Mouse (Mus musculus) thymus, postnatal 36 days (tissue): Measurements from ENCODE around the gene Ttc25.
"Not testable (repeated sequence)": the region's sequence is repeated elsewhere in the genome, so short reads cannot be mapped to it uniquely, and the experiment has no call there.

Experiments
- DNase-seq, 2 experiments: peaks; one replicate each; pipeline ENCODE4 v3.0.0; 2022; ENCODE audit warnings: mixed read lengths in 2 of 2

Ttc25 gene

DNA sequence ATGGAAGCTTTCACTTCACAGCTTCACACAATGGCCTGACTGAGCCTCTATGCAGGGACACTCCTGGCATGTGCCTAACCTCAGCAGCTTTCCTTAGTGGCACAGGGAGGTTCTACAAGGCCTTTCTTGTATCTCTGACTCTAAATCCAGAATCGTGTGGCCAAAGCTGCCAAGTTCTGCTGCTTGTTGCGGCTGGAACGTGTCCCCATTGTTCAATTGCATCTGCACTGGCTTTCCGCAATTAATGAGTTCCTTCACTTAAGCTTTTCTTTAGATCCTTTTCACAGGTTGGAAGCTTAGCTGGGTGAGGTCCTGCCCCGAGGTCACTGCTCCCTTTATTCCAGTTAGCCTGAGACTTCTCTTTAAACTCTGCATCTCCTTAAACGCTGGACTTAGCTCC, 11.5 kb upstream of the Ttc25 start:
- DNase-seq: no peak

- not testable (repeated sequence) for DNase-seq
Observed at GRCm38 (mm10) chr11:100534411-100534810, 11.0 kb upstream of the Ttc25 start.

DNA sequence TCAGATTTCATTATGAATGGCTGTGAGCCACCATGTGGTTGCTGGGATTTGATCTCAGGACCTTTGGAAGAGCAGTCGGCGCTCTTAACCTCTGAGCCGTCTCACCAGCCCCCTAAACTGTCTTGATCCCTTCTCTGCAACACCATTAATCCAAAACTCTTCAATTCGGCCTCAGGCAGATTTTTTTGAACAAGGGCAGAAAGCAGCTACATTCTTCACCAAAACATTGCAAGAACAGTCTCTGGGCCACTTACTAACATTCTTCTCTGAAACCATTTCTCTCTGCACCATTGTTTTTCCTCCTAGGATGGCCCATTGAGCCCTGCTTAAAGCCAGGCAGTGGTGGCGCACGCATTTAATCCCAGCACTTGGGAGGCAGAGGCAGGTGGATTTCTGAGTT, 10.6 kb upstream of the Ttc25 start:
- not testable (repeated sequence) for DNase-seq

DNA sequence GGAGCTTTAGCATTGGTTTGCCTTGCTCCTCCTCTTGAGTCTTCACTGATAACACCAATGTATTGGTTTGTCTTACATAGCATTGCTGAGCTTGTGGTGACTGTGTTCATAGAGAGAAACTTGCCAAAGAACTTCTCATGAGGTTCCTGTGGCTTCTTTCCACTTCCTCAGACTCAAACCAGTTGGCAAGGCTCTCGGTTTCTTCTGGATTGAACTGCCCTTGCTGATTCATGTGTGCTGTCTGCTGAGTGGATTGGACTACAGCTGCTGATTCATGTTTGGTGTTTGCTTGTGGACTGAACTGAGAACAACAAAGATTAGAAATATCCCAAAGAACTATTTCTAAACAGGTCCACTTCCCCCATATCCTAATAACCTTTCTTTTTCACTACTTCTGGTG, 9.4 kb upstream of the Ttc25 start:
- no peak for DNase-seq

- no peak for DNase-seq
Observed at GRCm38 (mm10) chr11:100536466-100536865, 8.9 kb upstream of the Ttc25 start.

DNA sequence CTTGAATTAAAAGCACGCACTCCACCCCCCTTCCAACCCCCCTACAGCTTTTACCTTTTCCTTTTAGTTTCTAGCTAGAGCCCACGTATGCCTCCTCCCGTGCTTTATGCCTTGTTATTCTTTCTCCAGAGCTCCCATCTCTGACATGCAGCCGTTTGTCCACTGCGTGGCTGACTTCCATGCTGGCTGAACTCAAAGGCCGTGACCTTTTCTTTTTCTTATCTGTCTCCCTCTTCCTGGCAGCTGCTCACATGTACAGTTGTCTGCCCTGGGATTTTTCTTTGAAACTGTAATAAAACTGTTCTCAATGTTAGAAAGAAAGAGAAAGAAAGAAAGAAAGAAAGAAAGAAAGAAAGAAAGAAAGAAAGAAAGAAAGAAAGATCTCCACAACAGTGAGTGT, 4.4 kb upstream of the Ttc25 start:
- DNase-seq: no peak

DNA sequence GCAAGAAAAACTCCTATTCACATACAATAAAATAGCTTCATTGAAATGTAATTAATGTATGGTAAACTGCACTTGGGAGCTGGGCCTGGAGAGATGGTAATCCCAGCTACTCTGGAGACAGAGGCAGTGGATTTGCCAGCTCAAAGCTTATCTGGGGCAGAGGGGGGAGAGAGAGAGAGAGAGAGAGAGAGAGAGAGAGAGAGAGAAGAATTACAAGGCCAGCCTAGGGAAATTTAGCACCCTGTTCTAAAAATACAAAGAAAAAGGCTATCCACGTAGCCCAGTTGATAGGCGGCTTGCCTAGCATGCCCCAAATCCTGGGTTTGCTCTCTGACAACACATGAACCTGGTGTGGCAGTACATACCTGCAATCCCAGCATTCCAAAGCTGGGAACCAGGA, 3.8 kb upstream of the Ttc25 start:
- DNase-seq: no peak

DNA sequence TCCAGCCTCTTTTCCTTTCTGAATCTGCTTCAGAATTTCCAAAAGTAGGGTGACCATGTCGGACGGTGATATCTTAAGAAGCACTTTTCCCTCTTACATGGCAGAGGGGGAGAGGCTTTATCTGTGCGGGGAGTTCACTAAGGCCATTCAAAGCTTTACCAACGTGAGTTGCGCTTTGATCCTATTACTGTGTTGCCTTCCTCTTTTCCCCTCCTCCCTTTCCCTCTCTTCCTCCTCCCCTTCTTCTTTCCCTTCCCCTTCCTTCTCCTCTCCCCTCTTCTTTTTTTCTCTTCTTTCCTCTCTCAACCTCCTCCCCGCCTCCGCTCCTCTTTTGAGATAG, 309 bp downstream of the Ttc25 start:
- no peak for DNase-seq

DNA sequence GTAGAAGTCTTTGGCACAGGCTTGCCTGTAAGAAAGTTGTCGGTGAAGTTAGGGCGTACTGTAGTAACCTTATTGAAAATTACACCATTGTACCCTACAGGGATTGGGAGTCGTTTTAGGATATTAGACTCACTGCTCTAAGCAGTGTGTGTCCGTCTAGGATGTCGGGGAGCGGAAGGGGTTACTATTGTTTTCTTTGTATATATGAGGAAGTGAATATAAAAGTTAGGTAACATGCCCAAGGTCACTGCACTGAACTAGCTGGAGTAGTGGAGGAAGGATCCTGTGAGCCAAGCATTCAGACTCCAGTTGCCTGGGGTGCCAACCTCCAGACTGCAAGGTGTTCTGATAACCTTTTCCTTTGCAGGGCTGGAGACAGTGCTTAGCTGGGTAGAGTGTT, 1.5 kb downstream of the Ttc25 start:
- DNase-seq: no peak

DNA sequence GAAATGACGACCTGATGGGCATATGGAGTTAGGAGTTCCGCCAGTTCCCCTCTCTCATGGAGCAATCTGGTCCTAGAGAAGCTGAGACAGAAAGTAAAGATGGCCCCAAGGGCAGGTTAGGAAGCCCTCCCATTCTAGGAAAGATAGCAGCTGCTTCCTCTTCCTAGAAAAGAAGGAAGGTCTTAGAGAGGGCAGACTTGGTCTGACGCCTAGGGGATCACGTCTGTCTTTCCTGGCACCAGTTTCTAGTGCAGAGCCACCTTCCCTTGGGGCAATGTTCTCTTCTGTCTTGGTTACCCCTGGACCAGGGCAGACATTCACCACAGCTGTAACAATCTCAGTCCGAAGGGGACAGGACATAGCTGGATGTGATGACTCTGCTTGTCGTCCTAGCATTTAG, 2.7 kb downstream of the Ttc25 start:
- DNase-seq: no peak

GRCm38 (mm10) chr11:100549466-100549865, 4.1 kb downstream of the Ttc25 start:
- DNase-seq: no peak

DNA sequence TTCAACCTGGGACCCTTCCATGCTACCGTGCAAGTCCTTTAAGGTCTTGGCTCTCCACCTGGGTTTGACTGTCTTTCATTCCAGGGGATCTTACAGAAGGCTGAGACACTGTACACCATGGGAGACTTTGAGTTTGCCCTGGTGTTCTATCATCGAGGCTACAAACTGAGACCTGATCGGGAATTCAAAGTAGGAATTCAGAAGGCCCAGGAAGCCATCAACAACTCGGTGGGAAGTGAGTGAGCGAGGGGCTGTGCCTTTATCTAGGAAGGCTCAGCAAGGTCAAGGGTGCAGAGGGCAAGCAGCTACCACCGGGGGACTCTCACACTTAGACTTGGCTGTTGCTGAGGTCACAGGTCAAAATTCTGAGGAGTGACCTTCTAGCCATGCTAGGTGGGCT, 4.7 kb downstream of the Ttc25 start:
- DNase-seq: no peak

DNA sequence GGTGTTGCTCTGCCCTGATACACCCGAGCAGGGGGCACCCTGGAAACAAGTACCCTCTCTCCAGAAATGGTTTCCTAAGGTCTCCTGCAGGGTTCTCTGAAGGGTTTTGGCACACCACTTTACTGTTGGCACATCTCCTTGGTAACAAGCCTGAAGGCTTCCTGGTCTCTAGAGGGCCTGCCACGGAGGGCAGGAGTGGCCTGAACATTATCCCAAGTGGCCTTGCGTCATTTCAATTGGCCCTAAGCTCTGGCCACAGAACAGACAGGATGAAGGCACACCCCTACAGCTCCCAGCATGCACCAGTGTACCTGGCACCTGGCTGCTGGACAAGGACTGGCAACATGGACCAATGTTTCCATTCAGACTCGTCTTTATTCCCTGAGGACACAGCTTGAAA, 7.4 kb downstream of the Ttc25 start:
- DNase-seq: no peak

GRCm38 (mm10) chr11:100555583-100555982, 10.2 kb downstream of the Ttc25 start:
- DNase-seq: peak; percentile 48 to 63

GRCm38 (mm10) chr11:100557563-100557962, 12.2 kb downstream of the Ttc25 start:
- DNase-seq: no peak

DNA sequence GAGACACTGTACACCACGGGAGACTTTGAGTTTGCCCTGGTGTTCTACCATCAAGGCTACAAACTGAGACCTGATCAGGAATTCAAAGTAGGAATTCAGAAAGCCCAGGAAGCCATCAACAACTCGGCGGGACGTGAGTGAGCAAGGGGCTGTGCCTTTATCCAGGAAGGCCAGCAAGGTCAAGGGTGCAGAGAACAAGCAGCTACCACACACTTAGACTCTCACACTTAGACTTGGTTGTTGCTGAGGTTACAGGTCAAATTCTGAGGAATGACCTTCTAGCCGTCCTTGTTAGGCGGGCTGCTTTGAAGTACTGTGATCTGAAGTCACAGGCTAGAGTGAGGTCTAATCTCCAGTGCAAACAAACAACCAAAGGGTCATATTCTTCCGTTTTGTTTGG, 14.1 kb downstream of the Ttc25 start:
- no peak for DNase-seq

GRCm38 (mm10) chr11:100561748-100562147, 16.3 kb downstream of the Ttc25 start:
- DNase-seq: no peak

DNA sequence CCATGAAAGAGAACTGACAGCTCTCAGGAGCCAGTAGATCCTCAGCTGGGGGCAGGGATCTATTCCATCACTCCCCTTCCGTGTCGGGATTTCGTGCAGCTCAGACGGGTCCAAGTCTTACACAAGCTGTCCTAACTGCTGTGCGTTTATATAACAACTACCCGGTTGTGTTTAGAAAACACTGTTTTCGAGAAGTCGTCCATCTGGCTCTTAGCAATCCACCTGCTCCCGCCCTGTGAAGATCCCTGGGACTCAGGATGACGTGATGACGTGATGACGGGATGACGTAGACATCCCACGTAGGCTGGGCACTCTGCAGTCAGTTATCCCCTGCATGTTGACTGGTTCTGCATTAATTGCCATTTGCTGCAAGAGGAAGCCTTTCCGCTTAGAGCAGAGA, 18.9 kb downstream of the Ttc25 start:
- no peak for DNase-seq

GRCm38 (mm10) chr11:100564703-100565102, 19.3 kb downstream of the Ttc25 start:
- DNase-seq: no peak

GRCm38 (mm10) chr11:100567229-100567628, 21.8 kb downstream of the Ttc25 start:
- no peak for DNase-seq

GRCm38 (mm10) chr11:100567815-100568245, 22.4 kb downstream of the Ttc25 start:
- no peak for DNase-seq

DNA sequence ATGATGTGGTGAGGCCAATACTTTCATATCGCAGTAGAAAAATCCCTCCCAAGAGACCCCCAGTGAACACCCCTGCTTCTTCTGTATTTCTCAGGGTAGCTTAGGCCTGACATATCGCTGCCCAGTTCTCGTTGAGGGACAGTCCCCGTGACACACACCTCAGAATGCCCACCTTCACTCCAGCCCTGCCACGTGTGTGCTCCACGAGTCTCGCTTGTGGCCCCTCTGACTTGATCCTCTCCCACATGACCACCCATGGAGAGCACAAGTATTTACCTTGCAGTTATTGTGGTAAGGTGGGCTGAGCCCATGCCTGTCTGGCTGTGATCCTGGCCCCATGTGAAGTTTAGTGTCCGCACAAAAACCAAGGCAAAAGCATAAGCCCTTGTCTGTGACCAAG, 23.3 kb downstream of the Ttc25 start:
- no peak for DNase-seq

DNA sequence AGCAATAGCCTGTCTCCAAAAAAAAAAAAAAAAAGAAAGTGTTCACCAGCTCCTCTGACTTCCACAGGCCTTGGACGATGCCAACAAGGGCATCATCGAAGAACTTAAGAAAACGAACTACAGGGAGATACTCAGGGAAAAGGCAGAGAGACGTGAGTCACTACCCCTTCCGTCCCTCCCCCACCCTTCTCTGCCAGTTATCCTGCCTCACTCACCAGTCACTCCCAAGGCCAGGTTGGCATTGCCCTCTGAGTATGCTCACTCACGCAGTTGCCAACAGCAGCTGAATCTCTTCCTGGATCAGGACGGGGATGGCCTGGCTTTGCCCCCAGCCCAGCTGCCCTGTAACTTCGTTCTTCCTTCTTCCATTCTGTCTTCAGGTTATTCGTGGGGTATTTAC, 24.4 kb downstream of the Ttc25 start:
- no peak for DNase-seq

DNA sequence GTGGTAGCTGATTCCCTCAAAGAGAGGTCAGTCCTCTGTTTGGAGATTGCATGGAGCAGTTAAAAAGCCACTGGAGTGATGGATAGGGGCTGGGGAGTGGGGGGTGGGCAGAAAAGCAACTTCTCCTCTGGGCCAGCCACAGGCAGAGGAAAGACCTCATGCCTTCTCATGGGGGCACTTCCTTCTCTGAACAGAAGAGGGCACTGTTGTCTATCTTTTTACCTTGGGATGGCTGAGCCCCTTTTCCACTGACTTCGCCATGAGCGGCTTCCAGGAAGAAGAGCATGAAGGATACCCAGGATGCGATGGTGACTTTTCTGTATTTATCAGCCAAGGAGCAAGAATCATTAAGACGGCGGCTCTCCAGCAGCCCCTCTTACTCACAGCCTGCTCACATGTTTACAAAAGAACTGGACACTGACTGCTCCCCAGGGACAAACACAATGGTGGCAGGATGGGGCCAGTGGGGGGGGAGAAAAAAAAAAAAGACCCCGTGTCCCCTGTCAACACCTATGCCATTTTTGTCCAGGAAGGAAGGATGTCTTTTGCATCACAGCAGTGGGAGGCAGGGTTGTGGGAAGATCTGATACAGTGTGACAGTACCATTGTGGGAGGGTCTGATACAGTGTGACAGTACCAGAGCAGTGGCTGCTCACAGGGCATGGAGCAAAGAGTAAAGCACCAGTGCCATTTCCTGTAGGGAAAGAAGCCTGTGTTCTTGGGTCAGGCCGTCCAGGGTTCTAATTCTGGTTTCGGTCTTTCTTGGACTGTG, 25.2 kb downstream of the Ttc25 start:
- DNase-seq: peak; percentile 50 to 63

- peak in 1 of 2 experiments; percentile 32 for DNase-seq
Observed at GRCm38 (mm10) chr11:100571202-100571567, 25.8 kb downstream of the Ttc25 start.
